Mouse (Mus musculus): ENCODE results near the gene Npb.
"Not testable (repeated sequence)": the region's sequence is repeated elsewhere in the genome, so short reads cannot be mapped to it uniquely, and the experiment has no call there.

Gene Npb

DNA sequence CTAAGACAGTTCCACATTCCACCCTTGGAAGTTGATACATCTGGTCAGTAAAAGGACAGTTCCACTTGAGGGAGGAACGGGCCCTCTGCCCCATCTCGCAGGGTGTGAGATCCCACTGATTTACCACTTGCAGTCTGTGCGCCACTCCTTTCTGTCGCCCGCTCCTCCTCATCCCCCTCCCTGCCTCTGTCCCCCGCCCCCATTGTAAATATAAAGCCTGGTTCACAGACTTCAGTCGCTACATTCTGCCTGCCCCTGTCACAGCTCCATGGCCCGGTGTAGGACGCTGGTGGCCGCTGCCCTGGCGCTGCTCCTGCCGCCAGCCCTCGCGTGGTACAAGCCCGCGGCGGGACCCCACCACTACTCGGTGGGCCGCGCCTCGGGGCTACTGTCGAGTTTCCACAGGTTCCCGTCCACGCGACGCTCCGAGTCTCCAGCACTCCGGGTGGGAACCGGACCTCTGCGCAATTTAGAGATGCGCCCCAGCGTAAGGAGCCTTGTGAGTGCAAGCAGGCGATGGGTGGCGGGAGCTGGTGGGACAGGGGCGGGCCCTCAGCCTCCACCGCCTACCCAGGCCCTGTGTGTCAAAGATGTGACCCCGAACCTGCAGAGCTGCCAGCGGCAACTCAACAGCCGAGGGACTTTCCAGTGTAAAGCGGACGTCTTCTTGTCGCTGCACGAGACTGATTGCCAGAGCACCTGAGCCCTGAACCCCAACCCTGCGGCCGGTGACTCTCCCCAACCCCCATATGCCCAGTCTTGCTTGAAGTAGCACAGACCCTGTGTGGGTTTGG lies at the start of gene Npb:
Gene Npb, plus strand, starts transcription at position 237 of the 794 bp plus-strand sequence.
- DNase-seq (ENCODE audit: low spot score in 2 of 2) = no peak

DNA sequence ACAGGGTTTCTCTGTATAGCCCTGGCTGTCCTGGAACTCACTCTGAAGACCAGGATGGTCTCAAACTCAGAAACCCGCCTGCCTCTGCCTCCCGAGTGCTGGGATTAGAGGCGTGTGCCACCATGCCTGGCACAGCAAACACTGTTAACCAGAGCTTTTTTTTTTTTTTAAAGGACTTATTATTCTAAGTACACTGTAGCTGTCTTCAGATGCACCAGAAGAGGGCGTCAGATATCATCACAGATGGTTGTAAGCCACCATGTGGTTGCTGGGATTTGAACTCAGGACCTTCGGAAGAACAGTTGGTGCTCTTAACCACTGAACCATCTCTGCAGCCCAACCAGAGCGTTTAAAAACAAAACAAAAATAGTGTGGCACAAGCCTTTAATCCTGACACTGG lies 49.4 kb upstream of the Npb start:
- DNase-seq (ENCODE audit: low spot score in 2 of 2) = not testable (repeated sequence)

DNA sequence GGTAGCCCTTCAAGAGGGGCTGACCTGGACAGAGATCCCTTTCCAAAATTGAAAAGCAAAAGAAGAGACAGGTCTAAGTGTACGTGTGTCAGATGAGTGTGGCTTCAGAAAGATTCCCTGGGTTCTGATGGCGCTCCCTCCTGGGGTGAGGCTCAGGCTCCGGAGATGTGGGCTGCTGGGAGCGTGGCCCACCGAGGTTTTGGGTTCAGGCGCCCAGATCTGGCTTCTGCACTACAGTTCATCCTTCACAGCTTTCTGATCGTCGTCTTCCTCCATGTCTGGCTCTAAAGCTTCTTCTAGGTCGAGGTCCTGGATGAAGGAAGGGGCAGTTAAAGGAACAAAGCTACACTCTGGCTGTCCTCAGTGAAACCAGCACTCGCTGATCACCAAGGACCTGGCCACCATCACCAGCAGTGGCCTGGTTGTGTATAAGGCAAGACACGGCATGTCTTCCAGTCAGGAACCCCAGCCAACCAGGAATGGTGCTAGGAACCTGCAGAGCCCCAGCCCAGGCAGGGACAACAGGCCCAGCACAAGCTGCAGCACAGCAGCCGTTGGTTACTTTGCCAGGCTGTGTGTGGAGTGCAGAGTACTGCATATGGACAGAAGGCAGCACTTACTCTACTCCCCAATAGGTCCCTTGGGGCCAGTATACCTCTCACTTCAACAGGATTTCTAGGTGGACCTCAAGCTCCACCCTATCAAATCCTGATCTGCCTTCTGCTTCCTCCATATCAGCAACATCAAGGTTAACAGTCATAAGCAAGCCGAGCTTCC lies 47.1 kb upstream of the Npb start:
- DNase-seq (ENCODE audit: low spot score in 2 of 2) = no peak

DNA sequence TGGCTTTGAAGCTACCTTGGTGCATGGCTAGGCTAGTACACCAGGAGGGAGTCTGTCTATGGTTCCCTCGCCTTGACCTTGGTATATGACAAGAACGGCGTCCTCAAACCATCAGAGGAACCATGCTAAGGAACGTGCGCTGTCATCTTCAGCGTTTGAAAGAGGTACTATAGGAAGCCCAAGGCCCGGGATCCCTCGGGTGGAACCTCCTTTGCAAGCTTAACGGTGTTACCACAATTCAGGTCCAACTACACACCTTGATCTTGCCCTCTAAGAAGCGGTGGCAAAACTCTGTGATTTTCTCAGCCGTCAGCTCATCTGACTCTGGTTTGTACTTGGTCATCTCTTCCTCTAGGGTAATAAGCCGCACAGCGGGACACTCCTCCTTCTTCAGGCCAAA lies 45.3 kb upstream of the Npb start:
- DNase-seq (ENCODE audit: low spot score in 2 of 2) = no peak

DNA sequence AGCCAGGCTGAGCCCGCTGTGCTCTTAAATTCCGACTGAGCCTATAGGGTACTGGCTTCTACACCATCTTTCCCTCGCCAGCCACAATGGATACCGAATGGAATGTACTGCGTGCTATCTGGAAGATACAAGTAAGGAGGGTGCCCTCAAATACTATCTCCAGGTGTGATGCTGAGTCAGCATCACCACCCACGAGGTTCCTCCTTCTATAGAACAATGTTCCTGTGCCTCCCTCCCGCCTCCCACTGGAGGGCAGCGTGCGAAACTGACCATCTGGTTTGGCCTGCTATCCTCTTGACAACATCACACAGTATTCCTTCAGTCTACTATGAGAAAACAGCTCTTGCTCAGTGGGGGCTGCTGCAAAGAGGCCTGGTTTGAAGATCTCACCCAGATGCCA lies 43.2 kb upstream of the Npb start:
- DNase-seq (ENCODE audit: low spot score in 2 of 2) = no peak

DNA sequence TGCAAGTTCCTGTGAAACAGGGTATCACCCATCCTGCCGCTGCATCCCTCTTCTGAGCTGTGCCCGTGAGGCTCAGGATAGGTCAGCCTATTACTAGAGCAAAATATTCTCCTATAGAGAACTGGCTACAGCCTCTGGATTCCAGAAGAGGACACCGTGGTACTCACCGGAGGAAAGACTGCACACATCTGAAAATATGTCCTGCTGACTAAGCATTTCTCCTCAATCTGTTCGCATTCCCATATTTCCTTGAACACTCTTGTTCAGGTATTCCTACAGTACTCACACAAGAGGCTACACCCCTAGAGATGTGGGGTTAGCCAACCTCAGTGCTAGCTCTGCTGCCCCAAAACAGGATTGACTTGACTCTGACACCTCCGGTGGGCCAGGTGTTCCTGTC lies 40.0 kb upstream of the Npb start:
- DNase-seq (ENCODE audit: low spot score in 2 of 2) = no peak

DNA sequence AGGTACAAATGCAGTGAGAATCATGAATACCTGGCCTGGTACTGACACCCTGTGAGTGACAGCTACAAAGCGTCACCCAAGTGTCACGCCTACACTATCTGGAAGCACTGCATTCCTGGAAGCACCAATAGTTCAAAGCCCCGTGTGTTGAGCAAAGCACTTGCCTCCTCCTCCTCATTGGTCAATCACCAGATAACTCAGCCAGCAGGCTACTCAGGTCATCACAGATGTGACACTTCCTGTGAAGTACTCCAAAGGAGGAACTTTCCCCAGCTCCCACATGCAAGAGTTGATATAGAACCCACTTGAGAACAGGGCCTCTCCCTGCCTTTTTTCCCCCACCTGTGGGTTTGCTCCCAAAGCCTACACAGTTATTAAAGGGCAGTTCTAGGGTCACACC lies 37.2 kb upstream of the Npb start:
- no peak for DNase-seq (ENCODE audit: low spot score in 2 of 2)

DNA sequence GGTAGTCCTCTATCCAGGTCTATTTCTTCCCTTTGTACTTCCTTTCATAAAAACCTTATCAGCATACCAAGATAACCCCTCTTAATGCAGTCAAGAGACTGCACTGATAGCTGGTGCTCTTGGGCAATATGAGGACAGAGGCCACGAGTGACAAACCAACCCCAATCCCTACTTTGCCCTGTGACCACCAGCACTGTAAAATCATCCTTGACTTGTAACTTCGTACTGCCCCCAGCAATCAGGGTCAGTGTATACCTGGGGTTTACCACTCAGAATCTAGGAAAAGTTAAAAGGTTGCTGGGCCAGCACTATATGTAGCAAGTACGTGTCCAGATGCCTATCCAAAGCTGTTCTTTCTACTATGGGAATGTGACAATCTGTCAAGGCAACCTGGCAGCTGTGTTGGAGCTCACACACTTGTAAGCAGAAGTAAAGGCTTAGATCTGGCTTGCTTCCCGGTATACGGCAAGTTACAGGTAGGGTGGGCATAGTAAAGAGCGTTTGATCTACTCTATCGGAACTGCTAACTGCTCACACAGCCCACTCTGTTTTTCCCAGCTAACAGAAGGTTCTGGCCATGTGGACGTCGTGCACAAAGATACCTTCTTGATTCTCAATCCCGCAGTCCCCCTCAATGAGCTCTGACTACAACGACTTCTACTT lies 36.4 kb upstream of the Npb start:
- no peak for DNase-seq (ENCODE audit: low spot score in 2 of 2)

DNA sequence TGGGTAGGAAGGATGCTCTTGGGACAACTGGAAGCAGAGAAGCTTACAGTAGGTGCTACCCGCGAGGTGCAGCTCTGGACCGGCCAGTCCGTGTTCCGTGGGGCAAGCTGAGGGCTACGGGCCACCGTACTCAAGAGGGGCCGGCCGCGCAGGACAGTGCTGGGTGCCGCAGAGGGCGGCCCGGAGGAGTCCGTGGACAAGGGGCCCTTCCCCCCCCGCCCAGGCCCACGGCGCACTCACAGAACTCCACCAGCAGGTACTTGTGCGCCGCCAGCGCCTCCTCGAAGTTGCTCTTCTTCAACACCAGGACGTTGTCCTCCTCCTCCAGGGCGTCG lies 35.9 kb upstream of the Npb start:
- peak in 1 of 2 experiments; percentile 14 for DNase-seq (ENCODE audit: low spot score in 2 of 2)

DNA sequence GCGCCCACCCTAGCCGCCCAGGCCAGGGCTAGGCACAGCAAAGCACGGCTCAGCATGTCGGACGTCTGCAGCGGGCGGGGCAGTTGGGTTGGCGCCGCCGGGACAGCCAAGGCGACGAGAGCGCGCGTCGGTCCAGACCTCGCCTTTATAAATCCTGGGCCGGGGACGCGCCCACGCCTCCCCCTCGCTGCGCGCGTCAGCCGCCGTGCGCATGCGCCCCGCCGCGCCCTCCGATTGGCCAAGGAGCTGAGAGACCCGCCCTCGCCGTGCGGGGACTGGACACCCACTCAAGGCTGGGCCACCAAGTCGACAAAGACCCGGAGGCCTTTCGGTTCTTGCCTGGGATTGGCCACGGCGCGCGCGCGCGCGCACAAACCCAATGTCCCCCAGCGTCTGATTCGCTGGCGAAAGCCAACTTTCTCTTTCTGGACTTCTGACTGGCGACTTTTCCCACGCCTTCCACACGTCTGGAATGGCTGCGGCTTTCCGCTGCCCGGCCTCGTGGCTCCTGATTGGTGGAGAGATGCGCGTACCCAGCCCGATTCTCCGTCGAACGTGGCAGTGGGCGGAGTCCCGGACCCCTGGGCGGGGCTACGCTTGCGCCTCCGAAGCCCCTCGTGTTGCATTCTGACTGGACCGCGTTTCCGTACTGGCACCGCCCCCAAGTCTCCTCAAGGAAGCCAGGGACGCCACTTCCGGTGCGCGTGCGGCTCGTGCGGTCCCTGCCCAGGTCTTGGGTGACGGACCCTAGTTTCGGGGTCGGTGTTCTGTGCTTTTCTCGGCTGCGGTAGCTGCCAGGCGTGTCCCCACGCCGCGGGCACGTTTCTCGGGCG lies 35.3 kb upstream of the Npb start, which contains the start of gene P4hb:
Gene P4hb, minus strand, starts transcription at position 502 of the 833 bp plus-strand sequence.
- peak; percentile 99 for DNase-seq (ENCODE audit: low spot score in 2 of 2)

DNA sequence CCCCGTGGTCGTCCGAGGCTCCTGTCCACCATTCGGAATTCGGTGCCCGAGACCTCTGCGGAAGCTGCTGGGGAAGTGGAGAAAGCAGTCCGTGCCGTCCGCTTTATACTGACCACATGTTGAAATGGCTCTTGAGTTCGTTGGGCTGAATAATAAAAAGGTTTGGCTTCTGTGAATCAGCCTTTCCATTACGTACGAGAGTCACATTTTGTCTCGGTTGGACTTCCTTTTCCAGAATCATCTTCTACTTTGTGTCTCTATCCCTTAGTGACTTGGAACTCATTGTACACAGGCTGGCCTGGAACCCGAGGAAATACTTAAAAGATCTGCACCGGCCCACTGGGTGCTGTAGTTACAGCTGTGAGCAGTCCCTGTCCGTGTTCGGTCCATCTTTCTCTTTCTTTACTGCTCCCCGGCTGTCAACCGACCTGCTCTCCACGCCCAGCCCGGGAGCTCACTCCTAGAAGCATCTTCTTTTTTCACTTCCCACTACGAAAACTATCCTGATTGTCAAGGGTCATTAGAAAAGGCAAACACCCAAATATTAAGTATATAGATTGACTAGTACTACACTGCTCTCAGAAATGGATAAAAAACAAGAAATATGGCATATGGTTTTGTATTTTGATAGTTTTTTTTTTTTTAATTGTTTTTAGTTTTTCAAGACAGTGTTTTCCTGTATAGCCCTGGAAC lies 34.5 kb upstream of the Npb start:
- no peak for DNase-seq (ENCODE audit: low spot score in 2 of 2)

DNA sequence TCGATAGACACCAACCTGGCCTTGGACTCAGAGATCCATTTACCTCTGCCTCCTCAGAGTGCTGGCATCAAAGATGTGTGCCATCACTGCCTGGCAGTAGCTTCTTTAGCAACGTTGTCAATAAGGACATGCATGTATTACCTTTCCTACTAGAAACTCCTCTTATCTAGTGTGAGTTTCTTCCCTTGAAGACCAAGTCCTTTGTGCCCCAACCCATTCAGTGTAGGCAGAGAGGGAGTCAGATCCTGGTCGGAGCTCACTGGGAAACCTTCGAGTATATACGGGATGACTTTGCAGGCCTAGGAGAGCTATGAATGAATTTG lies 34.0 kb upstream of the Npb start:
- no peak for DNase-seq (ENCODE audit: low spot score in 2 of 2)

DNA sequence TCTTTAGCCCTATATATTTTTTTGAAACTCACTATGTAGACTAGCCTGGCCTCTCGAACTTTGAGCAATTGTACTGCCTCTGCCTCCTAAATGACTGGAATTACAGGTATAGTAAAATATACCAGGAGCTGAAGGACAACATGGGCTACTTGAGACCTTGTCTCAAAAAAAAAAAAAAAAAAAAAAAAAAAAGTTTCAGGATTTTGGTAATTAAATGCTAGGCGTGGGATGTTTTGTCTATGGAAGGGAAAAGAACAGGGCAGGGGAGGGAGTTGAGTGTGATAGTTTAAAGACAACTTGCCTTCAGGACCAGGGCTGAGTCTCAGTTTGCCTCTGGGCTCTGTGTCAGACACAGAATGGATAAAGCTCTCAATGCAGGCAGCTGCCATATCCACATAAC lies 33.2 kb upstream of the Npb start:
- no peak for DNase-seq (ENCODE audit: low spot score in 2 of 2)

DNA sequence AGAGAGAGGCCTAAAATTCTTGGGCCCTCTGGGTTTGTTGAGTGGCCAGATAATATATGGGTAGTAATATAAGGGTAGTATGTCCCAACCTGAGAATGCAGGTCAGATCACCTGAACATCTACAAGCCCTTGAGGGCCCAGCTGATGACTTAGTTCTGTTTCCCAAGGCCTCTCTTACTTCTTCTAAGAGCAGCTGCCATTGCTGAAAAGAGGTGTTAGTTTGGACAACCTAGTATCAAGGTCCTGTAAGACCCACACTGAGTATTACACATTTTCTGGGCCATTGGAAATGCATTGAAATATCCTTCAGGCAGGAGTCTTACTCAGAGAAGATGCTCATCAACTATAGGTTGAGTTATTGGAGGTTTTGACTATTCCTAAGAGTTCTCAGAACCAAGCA lies 32.3 kb upstream of the Npb start:
- DNase-seq (ENCODE audit: low spot score in 2 of 2) = no peak

DNA sequence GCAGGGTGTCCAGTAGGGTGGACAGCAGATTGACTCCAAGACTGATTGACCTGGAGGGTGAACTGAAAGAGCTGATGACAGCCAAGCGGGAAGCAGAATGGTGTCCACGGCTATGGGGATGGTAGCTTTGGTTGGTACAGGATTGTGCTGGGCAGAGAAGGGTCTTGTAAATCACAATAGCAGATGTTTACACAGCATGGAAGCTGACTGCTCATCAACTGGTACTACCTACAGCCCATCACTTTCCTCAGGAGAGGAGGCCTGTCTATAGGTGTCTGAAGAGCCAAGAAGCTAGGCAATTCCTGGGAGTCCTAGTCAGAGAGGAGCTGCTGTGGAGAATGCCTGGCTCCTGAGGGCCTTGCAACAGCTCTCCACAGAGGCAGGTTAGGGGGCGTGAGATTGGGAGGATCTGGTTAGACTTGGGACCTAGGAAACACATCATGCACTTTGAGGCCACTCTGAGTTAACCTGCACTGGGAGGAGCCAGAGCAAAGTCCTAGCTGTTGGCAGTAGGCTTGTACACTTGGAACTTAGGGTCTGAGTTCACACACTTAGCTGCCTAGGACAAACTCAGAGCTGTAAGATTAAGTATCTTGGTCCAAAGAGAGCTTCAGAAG lies 31.8 kb upstream of the Npb start:
- DNase-seq (ENCODE audit: low spot score in 2 of 2) = no peak

DNA sequence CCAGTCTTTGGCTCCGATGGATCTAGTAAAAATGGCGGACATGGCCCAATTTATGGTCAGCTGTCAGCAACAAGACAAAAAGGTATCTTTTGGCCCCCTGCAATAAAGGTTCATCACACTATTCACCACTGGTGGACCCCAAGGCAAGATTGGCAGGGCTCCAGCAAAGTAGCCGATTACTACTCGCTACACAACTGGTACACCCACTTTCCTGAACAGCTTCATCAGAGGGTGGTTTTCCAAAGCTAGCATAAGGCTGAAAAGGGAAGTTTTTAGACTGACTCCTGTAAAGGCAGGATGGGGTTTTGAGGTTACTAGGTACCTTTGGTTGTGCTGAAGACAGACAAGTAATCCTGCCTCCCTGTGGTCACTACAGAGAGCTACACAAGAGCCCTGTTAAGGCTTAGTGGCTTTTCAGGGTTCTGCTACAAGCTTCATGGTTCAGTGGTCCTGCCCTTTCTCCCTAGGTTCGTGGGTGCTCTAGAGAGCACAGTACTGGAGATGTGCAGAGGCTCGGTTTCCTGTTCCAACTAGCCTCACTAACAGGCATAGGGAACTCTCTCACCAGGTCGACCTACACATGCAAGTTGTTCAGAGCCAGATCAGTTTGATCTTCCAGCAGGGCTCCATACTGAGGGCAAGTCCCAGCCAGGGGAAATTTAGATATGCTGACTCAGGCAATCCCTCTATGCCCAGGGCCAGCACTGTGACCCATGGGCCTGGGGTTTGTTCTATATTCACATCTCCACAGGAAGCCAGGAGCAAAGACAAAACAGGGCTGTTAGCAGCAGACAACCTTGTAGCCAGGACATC lies 30.9 kb upstream of the Npb start:
- peak; percentile 17 to 25 for DNase-seq (ENCODE audit: low spot score in 2 of 2)

DNA sequence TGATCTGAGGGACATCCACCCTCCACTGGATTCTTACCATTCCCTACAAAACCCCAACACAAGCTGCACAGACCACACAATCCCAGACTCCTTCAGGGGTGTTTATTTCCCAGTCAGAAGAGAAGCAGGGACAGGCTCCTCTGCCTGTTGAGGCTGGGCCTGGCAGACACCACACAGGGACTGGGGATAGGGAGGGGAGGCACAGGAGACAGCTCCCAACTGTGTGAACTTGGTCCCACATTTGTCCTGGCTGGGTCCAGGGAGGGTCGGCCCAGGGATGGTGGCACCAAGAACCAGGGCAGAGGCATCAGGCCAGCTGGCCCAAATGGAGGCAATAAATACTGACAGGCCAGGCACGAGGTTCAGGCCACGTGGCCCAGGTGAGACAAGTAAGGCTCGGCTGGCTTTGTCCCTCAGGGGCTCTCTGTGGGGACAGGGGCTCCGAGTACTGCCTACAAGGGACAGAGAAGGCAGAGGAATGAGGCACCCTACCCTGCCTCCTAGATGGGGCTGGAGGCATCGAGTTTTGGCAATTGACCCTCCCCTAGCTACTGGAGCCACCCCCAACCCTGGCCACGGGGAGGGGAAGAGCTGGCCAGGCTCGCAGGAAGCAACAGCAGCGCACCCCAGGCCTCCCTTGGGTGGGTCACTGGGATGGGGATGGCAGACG lies 30.1 kb upstream of the Npb start:
- no peak for DNase-seq (ENCODE audit: low spot score in 2 of 2)

DNA sequence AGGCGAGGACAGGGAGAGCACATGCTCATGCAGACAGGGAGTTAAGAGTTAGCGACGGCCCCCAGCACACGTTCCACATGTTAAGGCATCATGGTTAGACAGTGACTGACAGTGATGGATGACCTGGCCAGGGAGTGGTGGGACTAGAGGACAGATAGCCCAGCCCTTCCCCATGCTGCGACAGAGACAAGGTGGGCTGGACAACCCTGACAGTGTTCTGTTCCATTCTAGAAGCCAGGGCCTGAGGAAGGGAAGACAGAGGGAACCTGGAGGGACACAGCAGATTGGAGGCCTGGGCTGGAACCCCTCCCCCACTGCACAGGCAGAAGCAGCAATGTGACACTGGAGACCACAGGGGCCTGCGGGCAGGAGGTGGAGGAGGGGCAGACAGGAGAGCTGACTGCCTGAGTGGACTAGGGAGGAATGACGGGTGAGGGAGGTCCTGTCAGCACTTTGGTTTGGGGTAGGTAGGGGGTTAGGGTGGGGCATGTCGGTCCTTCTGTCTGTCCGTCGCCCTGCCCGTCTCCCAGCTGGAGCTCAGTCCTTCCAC lies 29.5 kb upstream of the Npb start:
- no peak for DNase-seq (ENCODE audit: low spot score in 2 of 2)
